Mouse (Mus musculus) hindbrain, embryonic 14.5 days (tissue): ENCODE results near the gene Znhit1. TPM values are rescaled to one million over a fixed set of nuclear protein-coding genes. Genes with fewer than 3 reads are reported as not detected.

Source experiments
- ATAC-seq: fragments of 200-750 bp; cut with Nextera tagmentation; 2 replicates; pipeline ENCODE4 v1.8.0; 2017; ENCODE audit warnings: moderate number of reproducible peaks, mild to moderate bottlenecking, moderate TSS enrichment, moderate library complexity; ENCODE audit not compliant: low FRiP score
- DNase-seq: peaks from one replicate; pipeline ENCODE4 v3.0.0-alpha.2; 2015; ENCODE audit warnings: low spot score
- H3K27ac ChIP-seq: fragments of 300-500 bp; sonication (generic); 2 replicates; pipeline ENCODE4 v1.5.1; 2014; ENCODE audit warnings: mild to moderate bottlenecking, moderate library complexity
- H3K27me3 ChIP-seq: fragments of 300-500 bp; sonication (generic); 2 replicates; pipeline ENCODE4 v1.6.1; 2014; ENCODE audit warnings: mild to moderate bottlenecking, low read length, mixed read lengths; ENCODE audit not compliant: control insufficient read depth, insufficient read depth
- H3K36me3 ChIP-seq: fragments of 300-500 bp; sonication (generic); replicated peaks from 2 replicates; pipeline ENCODE4 v1.6.1; 2014; ENCODE audit not compliant: control insufficient read depth, insufficient read depth
- H3K4me1 ChIP-seq: fragments of 300-500 bp; sonication (generic); replicated peaks from 2 replicates; pipeline ENCODE4 v1.6.1; 2014; ENCODE audit warnings: antibody characterized with exemption, low read length, mixed read lengths; ENCODE audit not compliant: control insufficient read depth, insufficient read depth
- H3K4me2 ChIP-seq: fragments of 300-500 bp; sonication (generic); replicated peaks from 2 replicates; pipeline ENCODE4 v1.6.1; 2014; ENCODE audit warnings: mild to moderate bottlenecking, moderate library complexity
- H3K4me3 ChIP-seq: fragments of 300-500 bp; sonication (generic); replicated peaks from 2 replicates; pipeline ENCODE4 v1.5.1; 2014; ENCODE audit warnings: mild to moderate bottlenecking, low read length
- H3K9ac ChIP-seq: fragments of 300-500 bp; sonication (generic); 2 replicates; pipeline ENCODE4 v1.6.1; 2014
- H3K9me3 ChIP-seq: fragments of 300-500 bp; sonication (generic); 2 replicates; pipeline ENCODE4 v1.6.1; 2016; ENCODE audit warnings: low read length; ENCODE audit not compliant: control insufficient read depth
- WGBS: fragments of 180-500 bp; shearing (Covaris S2); extraction: QIAGEN DNeasy Blood & Tissue Kit; methylation state at CpG from one replicate; pipeline ENCODE4 v1.1.7; 2014; 5-methylcytosine and 5-hydroxymethylcytosine counted together
- polyA plus RNA-seq: library from polyadenylated mRNA; unstranded; fragments of >200 nt; fragmentation: Nextera tagmentation; extraction: Ambion mirVana; gene quantifications from 2 replicates; pipeline ENCODE4 v1.2.1, GENCODE M21; 2014

The Znhit1 gene
- polyA plus RNA-seq, 1 experiment from 2014 or later = 121 TPM

DNA sequence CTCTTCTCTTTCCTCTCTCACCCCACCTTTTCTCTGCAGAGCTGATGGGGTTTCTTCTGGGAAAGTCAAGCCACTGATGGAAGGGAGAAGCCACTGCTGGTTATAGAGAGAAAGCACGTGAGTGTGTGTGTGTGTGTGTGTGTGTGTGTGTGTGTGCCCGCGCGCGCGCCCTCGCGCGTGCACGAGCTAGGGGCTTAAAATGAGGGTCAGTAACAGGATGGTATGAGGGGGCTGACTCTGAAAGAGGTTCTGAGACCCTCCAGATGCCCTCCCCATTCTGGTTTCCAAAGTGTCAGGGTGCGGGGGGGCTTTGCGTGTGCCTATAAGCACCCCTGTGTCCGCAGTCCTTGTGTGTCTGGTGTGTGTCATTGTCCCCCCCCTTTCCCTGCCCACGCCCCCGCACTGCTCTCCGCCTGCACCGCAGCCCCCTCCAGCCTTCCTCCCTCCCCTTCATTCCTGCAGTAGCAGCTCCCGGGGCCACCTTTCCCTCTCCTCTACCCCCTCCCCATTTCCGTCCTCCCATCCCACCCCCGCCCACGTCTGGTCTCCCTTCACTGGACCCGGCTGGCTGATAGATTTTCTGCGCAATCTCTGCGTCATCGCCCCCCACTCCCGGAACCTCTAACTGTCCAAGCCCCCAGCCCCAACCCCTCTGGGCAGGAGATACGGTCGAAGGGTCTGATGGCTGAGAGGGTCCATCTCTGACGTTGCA is 40.9 kb upstream of the Znhit1 start:
- Histone ChIP-seq H3K27me3 (peaks cover 74% of the 10 kb centered on the region), H3K4me3 (peak overlapping the region; percentile 60), H3K9ac (no peak overlapping the region), H3K4me1 (peaks cover 21% of the 10 kb centered on the region), H3K9me3 (no peaks in the 10 kb centered on the region), H3K27ac (no peak overlapping the region), H3K4me2 (peak overlapping the region; percentile 100), H3K36me3 (no peaks in the 10 kb centered on the region)
- ATAC-seq = no peak
- no peak for DNase-seq
- 6% methylated on average over 28 of the region's 29 CpGs for WGBS

- Histone ChIP-seq H3K4me3 (peak within 1 kb of the TSS; percentile 23), H3K27ac (no peak within 1 kb of the TSS), H3K4me2 (peak within 1 kb of the TSS; percentile 46), H3K4me1 (peaks cover 14% of the 10 kb centered on the region), H3K9me3 (no peaks in the 10 kb centered on the region), H3K27me3 (peaks cover 67% of the 10 kb centered on the region), H3K9ac (no peak within 1 kb of the TSS), H3K36me3 (no peaks in the 10 kb centered on the region)
- ATAC-seq (no peak), DNase-seq (no peak)
- WGBS = 34% methylated on average over 4 of the region's 4 CpGs
Measured at GRCm38 (mm10) chr5:137026092-137026491, 38.3 kb upstream of the Znhit1 start, which contains the start of gene Vgf. TSS of gene Vgf (plus strand) at chr5:137026392.

DNA sequence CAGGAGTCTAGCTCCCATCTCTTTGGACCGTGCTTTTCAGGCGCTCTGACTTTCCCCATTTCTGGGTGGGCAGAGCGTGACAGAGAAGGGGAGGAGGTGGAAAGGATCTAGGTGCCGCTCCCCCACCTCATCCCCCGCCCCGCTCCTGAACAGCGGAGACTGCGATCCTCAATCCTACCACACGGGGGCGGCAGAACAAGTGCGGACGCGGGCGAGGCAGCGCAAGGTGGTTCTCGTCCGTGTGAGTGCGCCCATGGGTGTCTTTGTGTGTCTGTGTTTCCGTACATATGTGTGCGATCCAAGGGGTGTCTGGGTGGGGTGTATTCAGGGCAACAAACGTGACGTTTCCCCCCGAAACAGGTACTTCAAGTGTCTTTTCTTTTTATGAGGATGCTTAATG is 37.3 kb upstream of the Znhit1 start:
- Histone ChIP-seq H3K27me3 (peaks cover 58% of the 10 kb centered on the region), H3K4me3 (peak overlapping the region; percentile 23), H3K27ac (no peak overlapping the region), H3K9me3 (no peaks in the 10 kb centered on the region), H3K9ac (no peak overlapping the region), H3K4me1 (peaks cover 5% of the 10 kb centered on the region; the same call in 1 of the 2 replicates), H3K4me2 (peak overlapping the region; percentile 46), H3K36me3 (no peaks in the 10 kb centered on the region)
- DNase-seq (peak; percentile 87), ATAC-seq (no peak)
- WGBS = under 1% methylated on average over 23 of the region's 23 CpGs

- Histone ChIP-seq H3K27me3 (peaks cover 53% of the 10 kb centered on the region), H3K4me2 (no peak overlapping the region), H3K27ac (no peak overlapping the region), H3K36me3 (no peaks in the 10 kb centered on the region), H3K9ac (no peak overlapping the region), H3K4me1 (peaks cover 5% of the 10 kb centered on the region; the same call in 1 of the 2 replicates), H3K4me3 (no peak overlapping the region), H3K9me3 (no peaks in the 10 kb centered on the region)
- DNase-seq (no peak), ATAC-seq (no peak)
- 52% methylated on average over 3 of the region's 3 CpGs for WGBS
Measured at GRCm38 (mm10) chr5:137024318-137024717, 36.5 kb upstream of the Znhit1 start.

DNA sequence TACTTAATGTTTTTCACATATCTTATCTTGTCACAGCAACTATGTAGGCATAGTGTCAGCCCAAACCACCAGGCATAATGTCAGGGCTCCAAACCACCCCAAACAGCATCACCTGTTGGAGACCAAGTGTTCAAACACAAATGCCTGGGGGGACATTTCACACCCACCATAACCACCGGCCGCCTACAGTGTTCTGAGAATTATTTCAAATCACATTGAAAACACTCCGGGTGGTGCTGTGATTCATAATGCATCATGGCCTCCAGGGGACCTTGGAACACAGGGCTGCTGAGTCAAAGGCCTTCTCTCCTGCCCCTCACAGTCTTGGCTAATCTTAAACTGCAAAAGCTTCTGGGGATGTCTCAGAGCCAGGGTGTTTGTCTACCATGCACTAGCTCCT is 28.1 kb upstream of the Znhit1 start:
- H3K9me3 ChIP-seq = no peaks in the 10 kb centered on the region
- no peaks in the 10 kb centered on the region for H3K27me3 ChIP-seq
- no peak for DNase-seq
- H3K4me2 ChIP-seq = no peak overlapping the region
- no peak overlapping the region for H3K4me3 ChIP-seq
- WGBS = 94% methylated on average over 3 of the region's 3 CpGs
- no peaks in the 10 kb centered on the region for H3K4me1 ChIP-seq
- no peak for ATAC-seq
- H3K36me3 ChIP-seq = no peaks in the 10 kb centered on the region
- no peak overlapping the region for H3K9ac ChIP-seq
- H3K27ac ChIP-seq = no peak overlapping the region

- no peak overlapping the region for H3K4me3 ChIP-seq
- no peak overlapping the region for H3K27ac ChIP-seq
- no peak overlapping the region for H3K9ac ChIP-seq
- no peaks in the 10 kb centered on the region for H3K9me3 ChIP-seq
- no peaks in the 10 kb centered on the region for H3K4me1 ChIP-seq
- 76% methylated on average over 15 of the region's 15 CpGs for WGBS
- no peak overlapping the region for H3K4me2 ChIP-seq
- H3K36me3 ChIP-seq = no peaks in the 10 kb centered on the region
- ATAC-seq (no peak), DNase-seq (no peak)
- no peaks in the 10 kb centered on the region for H3K27me3 ChIP-seq
Measured at GRCm38 (mm10) chr5:137012401-137012950, 24.7 kb upstream of the Znhit1 start.

- ATAC-seq (no peak), DNase-seq (peak; percentile 70)
- WGBS = 31% methylated on average over 3 of the region's 3 CpGs
- Histone ChIP-seq H3K4me2 (no peak overlapping the region), H3K27ac (no peak overlapping the region), H3K27me3 (no peaks in the 10 kb centered on the region), H3K9me3 (no peaks in the 10 kb centered on the region), H3K9ac (no peak overlapping the region), H3K4me1 (no peaks in the 10 kb centered on the region), H3K4me3 (no peak overlapping the region), H3K36me3 (no peaks in the 10 kb centered on the region)
Measured at GRCm38 (mm10) chr5:137009988-137010387, 22.2 kb upstream of the Znhit1 start.

- Histone ChIP-seq H3K36me3 (no peaks in the 10 kb centered on the region), H3K9me3 (no peaks in the 10 kb centered on the region), H3K4me1 (no peaks in the 10 kb centered on the region), H3K4me3 (no peak overlapping the region), H3K9ac (no peak overlapping the region), H3K27me3 (no peaks in the 10 kb centered on the region), H3K27ac (no peak overlapping the region), H3K4me2 (no peak overlapping the region)
- no peak for DNase-seq
- WGBS = 65% methylated on average over 8 of the region's 8 CpGs
- no peak for ATAC-seq
Measured at GRCm38 (mm10) chr5:137007276-137007675, 19.5 kb upstream of the Znhit1 start.

DNA sequence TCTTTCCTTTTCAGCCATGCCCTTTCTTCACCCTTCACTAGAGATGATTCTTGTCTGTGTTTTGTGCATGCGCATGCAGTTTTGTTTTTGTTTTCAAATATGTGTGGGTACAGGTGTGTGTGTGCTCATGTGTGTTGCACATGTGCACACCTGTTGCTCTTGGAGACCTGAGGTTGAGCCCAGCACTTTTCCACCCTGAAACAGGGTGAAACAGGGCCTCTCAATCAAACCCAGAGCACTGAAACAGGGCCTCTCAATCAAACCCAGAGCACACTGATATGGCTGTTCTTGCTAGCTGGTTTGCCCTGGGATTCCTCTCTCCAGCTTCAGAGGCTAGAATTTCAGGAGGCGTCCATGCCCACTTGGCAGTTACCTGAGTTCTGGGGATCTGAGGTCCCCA is 12.8 kb upstream of the Znhit1 start:
- no peak for DNase-seq
- Histone ChIP-seq H3K4me1 (no peaks in the 10 kb centered on the region), H3K36me3 (peaks cover 12% of the 10 kb centered on the region; the same call in 1 of the 2 replicates), H3K4me2 (no peak overlapping the region), H3K27ac (no peak overlapping the region), H3K4me3 (no peak overlapping the region), H3K9ac (no peak overlapping the region), H3K27me3 (no peaks in the 10 kb centered on the region), H3K9me3 (no peaks in the 10 kb centered on the region)
- ATAC-seq = no peak
- WGBS = 91% methylated on average over 2 of the region's 2 CpGs
